Mouse (Mus musculus) embryonic facial prominence, embryonic 14.5 days (tissue): ENCODE results near the gene Arhgap11a. TPM values are rescaled to one million over a fixed set of nuclear protein-coding genes. Genes with fewer than 3 reads are reported as not detected.

ENCODE experiments used
- ATAC-seq: fragments of 200-750 bp; cut with Nextera tagmentation; 2 replicates; pipeline ENCODE4 v1.8.0; 2017; ENCODE audit warnings: low read depth, moderate number of reproducible peaks, moderate TSS enrichment
- DNase-seq: peaks from one replicate; pipeline ENCODE4 v3.0.0-alpha.2; 2015; ENCODE audit warnings: low spot score
- H3K27ac ChIP-seq: fragments of 300-500 bp; sonication (generic); replicated peaks from 2 replicates; pipeline ENCODE4 v1.5.1; 2014; ENCODE audit warnings: low read depth, mild to moderate bottlenecking, low read length, moderate library complexity
- H3K27me3 ChIP-seq: fragments of 300-500 bp; sonication (generic); replicated peaks from 2 replicates; pipeline ENCODE4 v1.6.1; 2014; ENCODE audit warnings: low read length; ENCODE audit not compliant: control insufficient read depth, insufficient read depth
- H3K36me3 ChIP-seq: fragments of 300-500 bp; sonication (generic); 2 replicates; pipeline ENCODE4 v1.6.1; 2014; ENCODE audit warnings: low read length, mixed read lengths; ENCODE audit not compliant: control insufficient read depth, insufficient read depth
- H3K4me1 ChIP-seq: fragments of 300-500 bp; sonication (generic); 2 replicates; pipeline ENCODE4 v1.6.1; 2014; ENCODE audit warnings: antibody characterized with exemption, low read length; ENCODE audit not compliant: control insufficient read depth, insufficient read depth
- H3K4me2 ChIP-seq: fragments of 300-500 bp; sonication (generic); 2 replicates; pipeline ENCODE4 v1.6.1; 2014; ENCODE audit warnings: low read depth, mild to moderate bottlenecking, low read length, moderate library complexity, mixed read lengths
- H3K4me3 ChIP-seq: fragments of 300-500 bp; sonication (generic); 2 replicates; pipeline ENCODE4 v1.5.1; 2014; ENCODE audit warnings: low read depth, mild to moderate bottlenecking, low read length
- H3K9ac ChIP-seq: fragments of 300-500 bp; sonication (generic); 2 replicates; pipeline ENCODE4 v1.6.1; 2014; ENCODE audit warnings: low read depth, mild to moderate bottlenecking, low read length, moderate library complexity, mixed read lengths
- H3K9me3 ChIP-seq: fragments of 300-500 bp; sonication (generic); 2 replicates; pipeline ENCODE4 v1.6.1; 2016; ENCODE audit warnings: low read length; ENCODE audit not compliant: control insufficient read depth
- WGBS: fragments of 180-500 bp; shearing (Covaris S2); extraction: QIAGEN DNeasy Blood & Tissue Kit; methylation state at CpG from one replicate; pipeline ENCODE4 v1.1.7; 2014; 5-methylcytosine and 5-hydroxymethylcytosine counted together
- polyA plus RNA-seq: library from polyadenylated mRNA; unstranded; fragments of >200 nt; fragmentation: Nextera tagmentation; extraction: Ambion mirVana; gene quantifications from 2 replicates; pipeline ENCODE4 v1.2.1, GENCODE M21; 2014

Arhgap11a gene
- 4.1 and 4.2 TPM in 2 replicates for polyA plus RNA-seq

DNA sequence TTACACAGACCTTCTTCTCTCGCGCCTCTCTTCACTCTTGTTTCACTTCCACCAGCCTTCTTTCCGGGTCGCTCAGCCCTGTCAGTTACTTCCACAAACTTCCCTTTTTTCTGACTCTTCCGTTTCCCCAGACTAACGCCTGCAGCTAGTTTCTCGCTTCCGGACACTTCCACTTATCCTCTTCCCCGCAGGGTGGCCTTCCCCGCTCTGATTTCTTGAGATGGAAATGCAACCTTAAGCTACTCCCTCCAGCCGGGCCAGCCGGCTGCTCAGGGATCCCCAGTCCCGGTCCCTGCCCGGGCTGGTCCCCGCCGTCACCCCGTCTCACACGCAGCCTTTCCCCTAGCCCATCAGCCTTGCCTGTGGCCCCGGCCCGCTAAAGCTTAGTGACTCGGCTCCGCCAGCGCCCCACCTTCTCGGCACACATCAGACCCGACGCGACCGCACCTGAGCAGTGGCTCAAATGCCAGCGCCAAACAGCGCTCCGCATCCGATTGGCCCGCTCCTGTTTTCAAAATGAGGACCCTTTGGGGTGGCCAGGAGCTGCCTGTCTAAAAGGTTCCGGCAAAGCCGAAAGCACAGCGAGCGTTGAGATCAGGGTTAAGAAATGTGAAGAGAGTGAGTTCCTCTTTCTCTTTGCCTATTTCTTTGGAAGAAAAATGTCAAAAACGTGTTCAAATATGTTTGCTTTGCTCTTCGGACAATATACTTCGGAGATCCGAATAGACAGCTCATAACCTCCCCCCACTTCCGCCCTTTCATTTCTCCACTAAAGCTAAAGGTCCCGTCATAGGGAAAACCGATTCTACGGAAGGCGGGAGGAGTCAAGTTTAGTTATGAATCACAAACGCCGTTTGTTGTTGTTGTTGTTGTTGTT, at the start of gene Arhgap11a:
Arhgap11a (minus strand) TSS at position 417 of the 877 bp plus-strand sequence.
- peak; percentile 98 for ATAC-seq
- Histone ChIP-seq H3K4me2 (peak within 1 kb of the TSS; percentile 84), H3K36me3 (peaks cover 16% of the 10 kb centered on the region; the same call in 1 of the 2 replicates), H3K27ac (peak within 1 kb of the TSS; percentile 76), H3K9ac (peak within 1 kb of the TSS; percentile 79), H3K4me3 (peak within 1 kb of the TSS; percentile 83), H3K4me1 (peaks cover 7% of the 10 kb centered on the region; the same call in 1 of the 2 replicates), H3K27me3 (no peaks in the 10 kb centered on the region), H3K9me3 (no peaks in the 10 kb centered on the region)
- under 1% methylated on average over 48 of the region's 48 CpGs for WGBS
- DNase-seq = peak; percentile 99

DNA sequence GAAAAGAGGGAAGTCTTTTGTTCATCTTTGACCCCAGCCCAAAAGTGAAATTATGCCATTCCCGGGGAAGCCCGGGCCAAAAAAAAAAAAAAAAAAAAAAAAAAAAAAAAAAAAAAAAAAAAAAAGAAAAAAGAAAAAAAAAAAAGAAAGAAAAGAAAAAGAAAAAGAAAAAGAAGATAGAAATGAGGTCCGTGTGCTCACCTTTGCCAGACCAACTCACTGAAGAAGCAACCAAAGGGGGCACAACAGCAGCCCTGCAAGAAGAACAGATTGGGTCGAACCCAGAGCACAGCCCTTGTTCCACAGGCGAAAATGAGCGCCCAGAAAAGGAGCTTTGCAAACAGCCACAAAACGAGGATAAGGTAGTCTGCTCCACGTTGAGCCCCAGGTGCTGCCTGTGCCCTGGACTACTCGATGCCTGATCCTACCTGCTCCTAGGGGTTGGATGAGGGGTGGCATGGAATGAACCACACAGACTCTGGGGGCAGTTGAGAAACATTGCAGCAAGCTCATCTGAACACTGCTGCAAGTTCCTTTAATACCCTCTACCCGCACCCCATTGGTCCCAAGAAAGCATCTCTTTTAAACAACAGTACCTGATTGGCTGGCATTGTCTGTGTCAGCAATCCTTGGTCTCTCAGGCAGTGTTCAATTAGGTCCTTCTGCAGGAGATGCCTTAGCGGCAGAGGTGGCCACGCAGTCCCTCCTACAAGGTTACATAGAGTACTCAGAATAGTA, 45.1 kb upstream of the Arhgap11a start:
- Histone ChIP-seq H3K9me3 (no peaks in the 10 kb centered on the region), H3K27ac (no peak overlapping the region), H3K27me3 (no peaks in the 10 kb centered on the region), H3K4me3 (no peak overlapping the region), H3K36me3 (no peaks in the 10 kb centered on the region), H3K9ac (no peak overlapping the region), H3K4me1 (no peaks in the 10 kb centered on the region), H3K4me2 (no peak overlapping the region)
- DNase-seq = no peak
- ATAC-seq = no peak
- WGBS = 79% methylated on average over 10 of the region's 12 CpGs

DNA sequence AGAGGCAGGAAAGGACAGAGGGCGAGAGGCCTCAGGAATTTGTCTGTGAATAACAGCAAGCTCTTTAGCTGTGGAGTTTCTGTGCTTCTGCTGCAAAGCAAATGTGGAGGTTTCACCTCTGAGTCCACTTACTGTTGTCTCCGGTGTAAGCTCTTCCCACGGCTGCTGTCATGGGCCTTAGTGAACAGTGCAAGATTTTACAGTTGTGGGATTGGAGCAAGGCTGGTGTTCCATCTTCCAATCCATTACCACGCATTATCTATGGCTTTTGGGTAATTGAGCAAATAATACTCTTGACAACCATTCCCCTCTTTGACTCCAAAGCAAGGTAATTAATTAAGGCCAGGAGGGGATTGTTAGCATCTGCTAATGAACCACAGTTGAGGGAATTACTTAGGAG, 38.7 kb upstream of the Arhgap11a start:
- 68% methylated on average over 4 of the region's 4 CpGs for WGBS
- H3K4me3 ChIP-seq = no peak overlapping the region
- H3K9ac ChIP-seq = no peak overlapping the region
- H3K4me1 ChIP-seq = no peaks in the 10 kb centered on the region
- H3K27ac ChIP-seq = no peak overlapping the region
- DNase-seq (no peak), ATAC-seq (no peak)
- no peak overlapping the region for H3K4me2 ChIP-seq
- H3K27me3 ChIP-seq = no peaks in the 10 kb centered on the region
- H3K9me3 ChIP-seq = no peaks in the 10 kb centered on the region
- H3K36me3 ChIP-seq = no peaks in the 10 kb centered on the region

GRCm38 (mm10) chr2:113886061-113886460, 37.6 kb upstream of the Arhgap11a start:
- no peak overlapping the region for H3K9ac ChIP-seq
- no peak overlapping the region for H3K4me3 ChIP-seq
- DNase-seq (no peak), ATAC-seq (no peak)
- no peaks in the 10 kb centered on the region for H3K27me3 ChIP-seq
- H3K36me3 ChIP-seq = no peaks in the 10 kb centered on the region
- H3K27ac ChIP-seq = no peak overlapping the region
- no peak overlapping the region for H3K4me2 ChIP-seq
- WGBS = 65% methylated on average over 1 of the region's 1 CpGs
- no peaks in the 10 kb centered on the region for H3K9me3 ChIP-seq
- H3K4me1 ChIP-seq = no peaks in the 10 kb centered on the region

GRCm38 (mm10) chr2:113870115-113870514, 21.7 kb upstream of the Arhgap11a start:
- no peak for ATAC-seq
- Histone ChIP-seq H3K4me3 (no peak overlapping the region), H3K4me1 (no peaks in the 10 kb centered on the region), H3K9me3 (no peaks in the 10 kb centered on the region), H3K27me3 (no peaks in the 10 kb centered on the region), H3K9ac (no peak overlapping the region), H3K4me2 (no peak overlapping the region), H3K36me3 (no peaks in the 10 kb centered on the region), H3K27ac (no peak overlapping the region)
- WGBS = 75% methylated on average over 1 of the region's 1 CpGs
- DNase-seq = no peak

DNA sequence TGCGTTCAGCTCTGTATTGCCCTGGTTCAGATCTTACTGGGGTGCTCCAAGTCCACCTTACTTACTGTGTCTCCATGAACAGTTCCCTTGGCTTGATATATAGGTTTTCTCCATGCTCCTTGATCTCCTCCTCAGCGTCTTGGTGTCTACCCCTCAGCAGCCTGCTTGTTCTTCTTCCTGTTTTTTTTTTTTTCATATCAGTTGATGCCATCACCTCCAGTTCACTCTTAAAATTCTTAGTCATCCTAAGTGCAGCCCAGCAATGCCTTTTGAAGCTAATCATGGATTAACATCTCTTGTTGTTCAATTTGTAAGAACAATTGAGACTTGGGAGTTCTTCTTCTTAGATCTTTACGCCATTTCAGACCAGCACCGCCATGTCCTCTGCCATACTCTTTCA, 19.9 kb upstream of the Arhgap11a start:
- Histone ChIP-seq H3K4me1 (no peaks in the 10 kb centered on the region), H3K4me3 (no peak overlapping the region), H3K27me3 (no peaks in the 10 kb centered on the region), H3K9ac (no peak overlapping the region), H3K27ac (no peak overlapping the region), H3K4me2 (no peak overlapping the region), H3K9me3 (no peaks in the 10 kb centered on the region), H3K36me3 (no peaks in the 10 kb centered on the region)
- 77% methylated on average over 4 of the region's 4 CpGs for WGBS
- DNase-seq = no peak
- ATAC-seq = no peak

DNA sequence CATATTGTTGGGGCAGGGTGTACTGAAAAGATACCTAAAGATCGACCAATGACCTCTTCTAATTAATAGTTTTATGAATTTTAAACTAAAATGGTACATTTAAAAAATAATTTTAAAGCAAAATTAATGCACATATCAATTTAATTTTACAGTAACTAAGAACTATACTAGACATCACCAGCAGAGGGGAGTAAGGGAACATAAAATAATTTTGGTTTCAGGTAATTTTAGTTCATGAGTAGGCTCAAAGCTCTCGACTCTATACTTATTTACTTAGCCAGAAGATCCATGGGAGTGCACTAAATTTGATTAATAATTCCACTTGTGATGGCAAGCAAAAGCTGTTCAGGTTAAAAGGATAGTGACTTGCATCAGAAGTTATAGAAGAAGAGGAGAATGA, 17.7 kb upstream of the Arhgap11a start:
- no peak overlapping the region for H3K27ac ChIP-seq
- no peaks in the 10 kb centered on the region for H3K36me3 ChIP-seq
- no peaks in the 10 kb centered on the region for H3K27me3 ChIP-seq
- no peak overlapping the region for H3K4me2 ChIP-seq
- no peak overlapping the region for H3K4me3 ChIP-seq
- no peaks in the 10 kb centered on the region for H3K9me3 ChIP-seq
- ATAC-seq (no peak), DNase-seq (peak; percentile 41)
- WGBS = 18% methylated on average over 2 of the region's 2 CpGs
- no peak overlapping the region for H3K9ac ChIP-seq
- H3K4me1 ChIP-seq = no peaks in the 10 kb centered on the region

DNA sequence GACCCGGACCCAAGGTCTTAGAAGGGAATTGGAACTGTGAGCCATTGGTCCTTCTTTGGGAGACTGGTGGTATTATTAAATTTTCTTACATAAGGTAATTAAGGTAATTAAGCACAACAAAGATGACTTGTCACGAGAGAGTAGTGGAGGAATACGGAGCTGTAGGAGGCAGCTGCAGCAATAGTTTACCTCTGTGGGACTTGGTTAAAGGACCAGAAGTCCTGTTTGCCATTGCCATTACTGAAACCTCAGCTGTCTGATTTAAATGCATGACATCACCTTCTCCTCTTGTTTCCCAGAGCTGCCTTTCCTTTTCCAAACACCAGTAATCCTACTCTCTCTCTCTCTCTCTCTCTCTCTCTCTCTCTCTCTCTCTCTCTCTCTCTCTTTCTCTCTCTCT, 680 bp upstream of the Arhgap11a start:
- Histone ChIP-seq H3K27me3 (no peaks in the 10 kb centered on the region), H3K9me3 (no peaks in the 10 kb centered on the region), H3K9ac (peak overlapping the region; percentile 79), H3K27ac (peak overlapping the region; percentile 76; the same call in 1 of the 2 replicates), H3K36me3 (peaks cover 10% of the 10 kb centered on the region; the same call in 1 of the 2 replicates), H3K4me3 (peak overlapping the region; percentile 83), H3K4me2 (peak overlapping the region; percentile 84), H3K4me1 (peaks cover 7% of the 10 kb centered on the region; the same call in 1 of the 2 replicates)
- peak; percentile 28 for ATAC-seq
- 2% methylated on average over 3 of the region's 3 CpGs for WGBS
- DNase-seq = peak; percentile 55
